Mouse (Mus musculus): ENCODE data around the gene Lmo2. TPM values are rescaled to one million over a fixed set of nuclear protein-coding genes. Genes with fewer than 3 reads are reported as not detected.

Gene Lmo2
- polyA plus RNA-seq, 1 experiment from 2014 or later, result 35.2 TPM

DNA sequence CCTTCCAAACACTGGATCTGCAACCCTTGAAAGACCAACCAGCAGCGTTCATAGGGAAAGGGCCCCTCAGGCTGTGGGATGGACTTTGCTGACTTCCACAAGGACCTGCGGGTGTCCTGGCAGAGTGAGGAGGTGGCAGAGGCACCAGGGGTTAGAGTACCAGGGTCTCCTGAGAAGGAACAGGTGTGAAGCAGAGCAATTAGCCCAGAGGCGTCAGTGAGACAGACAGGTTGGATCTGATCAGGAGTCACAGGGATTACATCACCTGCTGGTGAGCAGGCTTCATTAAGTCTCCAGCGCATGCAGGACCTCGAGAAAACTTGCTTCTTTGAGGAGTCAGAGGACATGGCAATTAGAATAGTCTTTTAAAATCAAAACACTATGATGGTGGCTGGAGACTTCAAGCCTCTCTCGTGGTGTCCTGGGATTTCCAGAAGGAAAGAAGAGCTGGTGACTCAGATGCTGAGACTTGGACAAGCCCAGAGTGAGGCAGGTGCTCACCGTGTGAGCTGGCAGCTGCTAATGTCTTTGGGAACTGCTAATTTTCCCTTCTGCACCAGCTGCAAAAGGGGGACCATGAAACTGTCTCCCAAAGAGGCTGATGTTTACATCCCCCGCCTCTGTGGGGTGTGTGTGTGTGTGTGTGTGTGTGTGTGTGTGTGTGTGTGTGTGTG lies 9.7 kb upstream of the Lmo2 start:
- peaks cover 18% of the 10 kb centered on the region for H3K4me1 ChIP-seq
- no peak overlapping the region for H3K27ac ChIP-seq
- peaks cover 39% of the 10 kb centered on the region for H3K27me3 ChIP-seq (ENCODE audit: insufficient read depth, poor library complexity, severe bottlenecking)
- no peak for DNase-seq (ENCODE audit: low spot score)
- 63% methylated on average over 8 of the region's 8 CpGs for WGBS
- no peak overlapping the region for H3K4me3 ChIP-seq
- H3K36me3 ChIP-seq, result no peaks in the 10 kb centered on the region
- H3K9me3 ChIP-seq, result no peaks in the 10 kb centered on the region

- peaks cover 33% of the 10 kb centered on the region for H3K27me3 ChIP-seq (ENCODE audit: insufficient read depth, poor library complexity, severe bottlenecking)
- DNase-seq (ENCODE audit: low spot score), result no peak
- H3K9me3 ChIP-seq, result no peaks in the 10 kb centered on the region
- H3K4me1 ChIP-seq, result peaks cover 17% of the 10 kb centered on the region
- no peak overlapping the region for H3K27ac ChIP-seq
- H3K36me3 ChIP-seq, result no peaks in the 10 kb centered on the region
- WGBS, result 91% methylated on average over 6 of the region's 6 CpGs
- no peak overlapping the region for H3K4me3 ChIP-seq
These were observed 4.5 kb upstream of the Lmo2 start for GRCm38 (mm10) chr2:103953050-103953835.

DNA sequence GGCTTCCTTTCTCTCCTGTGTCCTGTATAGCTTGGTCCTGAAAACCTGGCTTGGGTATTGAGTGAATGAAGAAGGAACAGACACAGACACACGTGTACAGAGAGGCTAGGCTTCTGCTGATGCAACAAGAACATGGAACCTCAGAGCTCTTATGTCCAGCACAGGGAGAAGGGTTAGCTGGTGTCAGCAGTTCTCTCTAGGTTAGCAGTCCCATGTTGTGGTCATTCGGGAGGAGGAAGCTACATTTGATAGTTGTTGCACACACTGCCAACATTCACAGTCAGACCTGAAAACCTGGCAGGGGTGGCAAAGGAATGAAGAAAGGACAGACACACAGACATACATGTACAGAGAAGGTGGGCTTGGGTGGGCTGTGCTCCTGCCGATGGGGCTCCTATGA lies 2.1 kb upstream of the Lmo2 start:
- Histone ChIP-seq H3K27ac (no peak overlapping the region), H3K4me3 (no peak overlapping the region), H3K9me3 (no peaks in the 10 kb centered on the region), H3K4me1 (peaks cover 17% of the 10 kb centered on the region), H3K36me3 (no peaks in the 10 kb centered on the region), H3K27me3 (ENCODE audit: insufficient read depth, poor library complexity, severe bottlenecking) (peaks cover 26% of the 10 kb centered on the region)
- 65% methylated on average over 3 of the region's 3 CpGs for WGBS
- DNase-seq (ENCODE audit: low spot score), result no peak

DNA sequence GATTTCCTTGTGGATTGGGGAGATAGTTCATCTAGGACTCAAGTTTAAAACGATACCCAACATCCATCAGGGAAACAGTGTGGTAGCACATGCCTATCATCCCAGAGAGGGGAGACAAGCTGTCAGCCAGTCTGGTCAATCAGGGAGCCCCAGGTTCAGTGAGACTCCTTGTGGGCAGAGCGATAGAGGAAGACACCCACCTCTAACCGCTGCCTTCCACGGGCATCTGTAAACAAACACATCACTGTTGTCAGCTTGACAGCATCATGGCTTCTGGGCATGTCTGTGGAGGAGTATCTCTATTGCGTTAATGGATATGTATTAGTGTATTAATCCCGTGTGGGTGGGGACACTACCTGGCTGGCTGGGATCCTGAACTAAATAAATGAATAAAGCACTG lies 919 bp upstream of the Lmo2 start:
- peaks cover 17% of the 10 kb centered on the region for H3K4me1 ChIP-seq
- H3K9me3 ChIP-seq, result no peaks in the 10 kb centered on the region
- H3K27ac ChIP-seq, result no peak overlapping the region
- H3K36me3 ChIP-seq, result no peaks in the 10 kb centered on the region
- H3K27me3 ChIP-seq (ENCODE audit: insufficient read depth, poor library complexity, severe bottlenecking), result peaks cover 26% of the 10 kb centered on the region
- peak; percentile 79 for DNase-seq (ENCODE audit: low spot score)
- H3K4me3 ChIP-seq, result no peak overlapping the region
- WGBS, result 73% methylated on average over 6 of the region's 6 CpGs

DNA sequence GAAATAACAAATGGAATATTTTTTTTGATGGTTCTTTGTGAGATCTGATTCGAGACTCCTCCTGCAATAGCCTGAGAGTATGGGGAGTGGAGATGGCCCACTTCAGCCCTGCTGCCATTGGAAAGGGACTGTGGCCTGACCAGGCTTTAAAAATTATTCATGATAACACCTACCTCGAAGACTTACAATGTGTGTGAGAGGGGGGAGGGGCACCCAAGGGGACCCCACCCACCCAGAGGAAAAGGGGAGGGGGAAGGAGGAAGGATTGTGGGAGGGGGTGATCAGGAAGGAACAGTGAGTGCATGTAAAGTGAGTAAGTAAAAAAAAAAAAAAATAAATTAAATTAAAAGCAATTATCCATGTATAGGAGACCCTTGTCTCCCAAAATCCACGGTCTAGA lies 848 bp downstream of the Lmo2 start:
- no peak overlapping the region for H3K27ac ChIP-seq
- peaks cover 17% of the 10 kb centered on the region for H3K27me3 ChIP-seq (ENCODE audit: insufficient read depth, poor library complexity, severe bottlenecking)
- H3K4me3 ChIP-seq, result no peak overlapping the region
- WGBS, result 64% methylated on average over 3 of the region's 3 CpGs
- H3K9me3 ChIP-seq, result no peaks in the 10 kb centered on the region
- no peak for DNase-seq (ENCODE audit: low spot score)
- peaks cover 17% of the 10 kb centered on the region for H3K4me1 ChIP-seq
- no peaks in the 10 kb centered on the region for H3K36me3 ChIP-seq

DNA sequence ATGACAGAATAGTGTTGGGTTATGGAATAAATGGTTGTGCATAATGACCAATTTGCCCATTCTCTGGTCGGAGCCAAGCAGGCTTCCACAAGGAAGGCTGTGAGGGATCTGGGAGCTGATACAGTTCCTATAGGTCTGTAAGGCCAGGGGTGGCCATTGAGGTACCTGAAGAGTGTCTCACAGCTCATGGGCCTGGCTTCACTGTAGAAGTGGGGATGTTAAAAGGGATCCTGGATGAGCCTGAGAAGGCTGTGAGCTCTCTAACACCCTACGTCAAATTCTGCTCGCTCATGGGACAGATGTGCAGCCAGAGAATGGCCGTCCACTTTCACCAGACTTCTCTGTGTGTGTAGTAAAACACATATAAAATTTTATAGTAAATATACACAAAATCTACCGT lies 1.3 kb downstream of the Lmo2 start:
- H3K9me3 ChIP-seq, result no peaks in the 10 kb centered on the region
- WGBS, result 88% methylated on average over 5 of the region's 5 CpGs
- H3K4me3 ChIP-seq, result no peak overlapping the region
- no peak overlapping the region for H3K27ac ChIP-seq
- H3K36me3 ChIP-seq, result no peaks in the 10 kb centered on the region
- DNase-seq (ENCODE audit: low spot score), result no peak
- peaks cover 17% of the 10 kb centered on the region for H3K4me1 ChIP-seq
- H3K27me3 ChIP-seq (ENCODE audit: insufficient read depth, poor library complexity, severe bottlenecking), result peaks cover 17% of the 10 kb centered on the region

DNA sequence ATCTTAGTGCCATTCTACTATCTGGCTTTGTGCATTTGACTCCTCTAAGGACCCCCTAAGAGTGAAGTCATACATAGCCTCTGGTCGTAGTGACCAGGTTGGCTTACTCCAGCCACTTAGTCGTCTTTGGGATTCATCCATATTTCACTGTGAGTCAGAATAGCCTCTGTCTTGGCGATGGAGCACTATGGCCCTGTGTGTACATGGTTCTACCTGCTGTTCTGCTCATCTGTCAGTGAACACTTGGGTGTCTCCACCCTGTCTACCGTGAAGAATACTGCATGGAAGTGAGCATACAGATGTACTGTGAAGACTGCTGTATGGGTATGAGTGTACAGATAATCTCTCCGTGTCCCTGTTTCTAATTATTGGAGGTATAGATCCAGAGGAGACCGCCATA lies 1.8 kb downstream of the Lmo2 start:
- Histone ChIP-seq H3K27ac (no peak overlapping the region), H3K4me3 (no peak overlapping the region), H3K4me1 (peaks cover 17% of the 10 kb centered on the region), H3K9me3 (no peaks in the 10 kb centered on the region), H3K36me3 (no peaks in the 10 kb centered on the region), H3K27me3 (ENCODE audit: insufficient read depth, poor library complexity, severe bottlenecking) (peaks cover 19% of the 10 kb centered on the region)
- no peak for DNase-seq (ENCODE audit: low spot score)
- 80% methylated on average over 6 of the region's 6 CpGs for WGBS

- H3K27me3 ChIP-seq (ENCODE audit: insufficient read depth, poor library complexity, severe bottlenecking), result peaks cover 17% of the 10 kb centered on the region; the same call in 1 of the 2 replicates
- peaks cover 8% of the 10 kb centered on the region for H3K4me1 ChIP-seq
- H3K4me3 ChIP-seq, result no peak overlapping the region
- WGBS, result 71% methylated on average over 4 of the region's 4 CpGs
- H3K36me3 ChIP-seq, result no peaks in the 10 kb centered on the region
- no peak overlapping the region for H3K27ac ChIP-seq
- H3K9me3 ChIP-seq, result no peaks in the 10 kb centered on the region
- DNase-seq (ENCODE audit: low spot score), result no peak
These were observed 4.6 kb downstream of the Lmo2 start for GRCm38 (mm10) chr2:103962349-103962748.

DNA sequence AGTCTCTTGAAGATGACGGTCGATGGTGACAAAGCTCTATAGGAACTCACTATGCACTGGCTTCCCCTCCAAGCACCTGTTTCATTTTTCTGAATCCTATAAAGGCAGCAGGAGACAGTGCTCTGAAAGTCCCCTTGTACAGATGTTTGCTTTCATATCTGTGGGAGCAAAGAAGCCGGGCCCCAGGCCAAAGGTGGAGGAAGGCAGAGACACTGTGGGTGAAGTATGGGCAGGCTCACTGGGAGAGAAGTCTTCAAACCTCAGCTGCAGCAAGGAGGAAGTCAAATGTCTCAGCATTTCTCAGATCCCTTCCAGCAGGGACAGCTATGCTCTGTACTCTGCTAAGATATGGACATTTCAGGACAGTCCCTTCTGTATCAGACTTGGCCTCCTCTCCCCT lies 7.6 kb downstream of the Lmo2 start:
- H3K4me1 ChIP-seq, result peaks cover 6% of the 10 kb centered on the region; the same call in 1 of the 2 replicates
- WGBS, result 87% methylated on average over 3 of the region's 3 CpGs
- no peaks in the 10 kb centered on the region for H3K36me3 ChIP-seq
- H3K27me3 ChIP-seq (ENCODE audit: insufficient read depth, poor library complexity, severe bottlenecking), result peaks cover 27% of the 10 kb centered on the region; the same call in 1 of the 2 replicates
- H3K9me3 ChIP-seq, result no peaks in the 10 kb centered on the region
- no peak overlapping the region for H3K4me3 ChIP-seq
- DNase-seq (ENCODE audit: low spot score), result no peak
- H3K27ac ChIP-seq, result no peak overlapping the region

DNA sequence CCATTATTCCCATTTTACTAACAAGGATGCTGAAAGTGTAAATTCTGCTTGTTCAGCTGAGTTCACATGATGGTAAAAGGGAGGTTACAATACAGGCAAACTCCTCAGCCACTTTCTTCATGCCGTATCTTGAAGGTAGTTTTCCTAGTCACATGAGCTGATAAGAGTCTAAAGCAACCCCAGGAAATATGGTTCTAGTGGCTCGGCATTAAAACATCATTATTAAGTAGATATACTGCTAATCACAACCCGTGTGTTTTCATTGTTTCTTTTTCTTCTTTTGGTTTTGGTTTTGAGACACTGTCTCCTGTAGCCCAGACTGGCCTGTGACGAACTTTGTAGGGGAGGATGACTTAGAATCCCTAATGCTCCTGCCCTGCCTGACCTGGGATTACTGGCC lies 10.4 kb downstream of the Lmo2 start:
- Histone ChIP-seq H3K4me1 (peaks cover 15% of the 10 kb centered on the region; the same call in 1 of the 2 replicates), H3K27ac (no peak overlapping the region), H3K36me3 (no peaks in the 10 kb centered on the region), H3K4me3 (no peak overlapping the region), H3K9me3 (no peaks in the 10 kb centered on the region), H3K27me3 (ENCODE audit: insufficient read depth, poor library complexity, severe bottlenecking) (peaks cover 49% of the 10 kb centered on the region)
- WGBS, result 56% methylated on average over 4 of the region's 4 CpGs
- no peak for DNase-seq (ENCODE audit: low spot score)

- Histone ChIP-seq H3K9me3 (no peaks in the 10 kb centered on the region), H3K27ac (peak overlapping the region; percentile 92), H3K27me3 (ENCODE audit: insufficient read depth, poor library complexity, severe bottlenecking) (peaks cover 55% of the 10 kb centered on the region), H3K4me1 (peaks cover 15% of the 10 kb centered on the region; the same call in 1 of the 2 replicates), H3K36me3 (peaks cover 2% of the 10 kb centered on the region), H3K4me3 (peak overlapping the region; percentile 78)
- 25% methylated on average over 10 of the region's 10 CpGs for WGBS
- no peak for DNase-seq (ENCODE audit: low spot score)
These were observed 11.2 kb downstream of the Lmo2 start for GRCm38 (mm10) chr2:103968919-103969436.

- WGBS, result 1% methylated on average over 40 of the region's 40 CpGs
- peaks cover 15% of the 10 kb centered on the region; the same call in 1 of the 2 replicates for H3K4me1 ChIP-seq
- H3K27me3 ChIP-seq (ENCODE audit: insufficient read depth, poor library complexity, severe bottlenecking), result peaks cover 54% of the 10 kb centered on the region
- H3K27ac ChIP-seq, result peak overlapping the region; percentile 92
- H3K9me3 ChIP-seq, result no peaks in the 10 kb centered on the region
- peaks cover 2% of the 10 kb centered on the region for H3K36me3 ChIP-seq
- H3K4me3 ChIP-seq, result peak overlapping the region; percentile 78
- DNase-seq (ENCODE audit: low spot score), result peak; percentile 93
These were observed 11.8 kb downstream of the Lmo2 start for GRCm38 (mm10) chr2:103969437-103970040.

Measured in heart, embryonic 10.5 days (tissue).